Mouse (Mus musculus) C2C12 (cell line): ENCODE results near the gene Dlx1.

Experiments used
- CTCF ChIP-seq: IDR thresholded peaks from one replicate; pipeline ENCODE4 v1.5.1; 2011; ENCODE audit not compliant: control insufficient read depth, insufficient read depth, insufficient read length
- MAX ChIP-seq: IDR thresholded peaks from one replicate; pipeline ENCODE4 v1.6.1; 2011; ENCODE audit warnings: mild to moderate bottlenecking, control low read depth
- MYOG ChIP-seq: IDR thresholded peaks from one replicate; pipeline ENCODE4 v1.6.1; 2011; ENCODE audit not compliant: control insufficient read depth, insufficient read length; ENCODE audit errors: extremely low read depth

DNA sequence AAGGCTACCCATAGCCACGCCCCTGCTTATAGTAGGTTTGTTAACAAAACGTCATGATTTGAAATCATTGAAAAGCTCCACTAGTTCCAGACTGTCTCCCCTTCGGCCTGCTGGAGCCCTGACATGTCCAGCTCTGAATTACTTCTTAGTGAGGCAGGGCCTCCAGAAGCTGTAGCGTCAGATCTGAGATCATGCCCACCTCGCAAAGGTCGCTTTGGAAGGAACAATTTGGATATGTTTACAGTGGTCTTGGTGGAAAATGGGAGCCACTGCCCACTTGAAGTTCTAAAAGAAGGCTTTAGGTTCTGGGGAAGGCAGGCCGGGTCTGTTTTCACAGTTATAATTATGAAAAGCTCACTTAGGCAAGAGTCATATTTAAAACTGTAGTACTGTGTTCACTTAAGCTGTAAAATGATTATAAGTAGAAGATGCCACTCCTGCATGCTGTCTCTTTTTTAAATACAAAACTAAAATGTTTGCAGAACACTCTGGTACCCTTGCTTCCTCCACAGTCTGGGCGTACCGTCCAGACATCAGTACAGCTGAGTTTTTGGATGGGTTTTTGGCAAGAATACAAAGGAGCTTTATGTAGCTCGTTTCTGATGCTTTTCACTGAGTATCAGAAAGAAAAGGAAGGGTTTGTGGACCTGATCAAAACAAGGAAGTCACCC is 44.7 kb upstream of the Dlx1 start:
- TF ChIP-seq CTCF = no peak
- no peak for TF ChIP-seq MAX
- no peak for TF ChIP-seq MYOG
